In the genomic region with DNA sequence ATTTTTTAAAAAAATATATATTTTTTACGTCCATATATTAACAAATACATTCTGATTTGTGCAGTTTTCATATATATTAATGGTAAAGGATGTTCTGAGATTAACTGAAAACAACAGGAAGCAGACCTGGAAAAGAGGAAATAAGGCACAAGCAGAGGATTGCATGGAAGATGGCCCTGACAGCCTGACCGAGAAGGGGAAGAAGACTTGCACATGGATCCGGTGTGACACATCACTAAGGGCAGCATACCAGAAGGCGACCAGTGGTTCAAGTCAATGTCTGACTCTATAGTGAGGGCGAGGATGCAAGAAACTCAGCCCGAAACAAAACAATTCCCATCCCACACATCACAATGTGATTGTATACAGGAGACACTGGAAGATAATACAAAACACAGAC, we compare ENCODE assay signal across 24 mouse cellular contexts. TPM values are rescaled to one million over a fixed set of nuclear protein-coding genes. Genes with fewer than 3 reads are reported as not detected.
A peak's percentile ranks its signal among the peaks of the same experiment; 100 is the strongest.
DNase-seq lines count a peak whose midpoint lies in the region; ATAC-seq and TF ChIP-seq lines count a peak whose summit lies in the region.
"Had no signal": no experiment of that assay in that cellular context is flagged by ENCODE, and none has a peak within 500 bp of the region (broad histone marks: within the 10 kb centered on the region; RNA-seq: fewer than 3 reads in every experiment).

No protein-coding gene starts in this region.

- 0 out of 2 replicates have a peak, but pooled peaks cover 4% of the 10 kb centered on the region for H3K36me3 ChIP-seq in heart, postnatal 0 days (replicated peaks; ENCODE audit: control insufficient read depth, insufficient read depth, low read length)
- H3K36me3 ChIP-seq: embryonic facial prominence, embryonic 12.5 days; embryonic facial prominence, embryonic 15.5 days; heart, embryonic 15.5 days; hindbrain, embryonic 10.5 days; hindbrain, embryonic 13.5 days; intestine, embryonic 15.5 days had no signal

- no peaks in the 10 kb centered on the region for H3K27me3 ChIP-seq in heart, postnatal 0 days (ENCODE audit: control insufficient read depth, insufficient read depth, low read length)
- H3K27me3 ChIP-seq: embryonic facial prominence, embryonic 12.5 days; embryonic facial prominence, embryonic 15.5 days; heart, embryonic 12.5 days; heart, embryonic 15.5 days; hindbrain, embryonic 13.5 days; intestine, embryonic 15.5 days had no signal

- no peaks in the 10 kb centered on the region for H3K9me3 ChIP-seq in heart, postnatal 0 days (replicated peaks; ENCODE audit: control insufficient read depth, low read length)
- H3K9me3 ChIP-seq: embryonic facial prominence, embryonic 12.5 days; embryonic facial prominence, embryonic 15.5 days; heart, embryonic 12.5 days; heart, embryonic 15.5 days; hindbrain, embryonic 10.5 days; hindbrain, embryonic 13.5 days; intestine, embryonic 15.5 days had no signal

- no peak overlapping the region for H3K9ac ChIP-seq in heart, postnatal 0 days (replicated peaks; ENCODE audit: low read depth, low read length)
- H3K9ac ChIP-seq: embryonic facial prominence, embryonic 12.5 days; embryonic facial prominence, embryonic 15.5 days; forebrain, postnatal 0 days; heart, embryonic 12.5 days; heart, embryonic 15.5 days; hindbrain, embryonic 13.5 days; intestine, embryonic 15.5 days had no signal

- H3K27ac ChIP-seq in gastrocnemius, adult 2 months, result peak overlapping the region; percentile 84
- peak overlapping the region; percentile 85; the same call in 1 of the 2 replicates for H3K27ac ChIP-seq in heart, postnatal 0 days (ENCODE audit: low read depth)
- H3K27ac ChIP-seq: embryonic facial prominence, embryonic 12.5 days; embryonic facial prominence, embryonic 15.5 days; hindbrain, embryonic 10.5 days; hindbrain, embryonic 13.5 days; intestine, embryonic 15.5 days had no signal

- TF ChIP-seq CTCF in gastrocnemius, adult 2 months (IDR thresholded peaks at IDR 0.05), result no peak
- TF ChIP-seq CTCF in heart, postnatal 0 days (IDR thresholded peaks at IDR 0.05; ENCODE audit: low read depth), result no peak

- intact Hi-C loops in gastrocnemius, adult 2 months (cut with DNase I), result no loop called here
- intact Hi-C loops in gastrocnemius, postnatal 14 days (cut with DNase I; ENCODE audit: low total_unique reads), result no loop called here
- intact Hi-C loops in heart, postnatal 25 days (cut with DNase I), result no loop called here

- WGBS in heart, postnatal 0 days, result 66% methylated on average over 6 of the region's 6 CpGs

- peak overlapping the region; percentile 45 for H3K4me2 ChIP-seq in heart, postnatal 0 days (ENCODE audit: low read depth, low read length)
- H3K4me2 ChIP-seq: embryonic facial prominence, embryonic 12.5 days; embryonic facial prominence, embryonic 15.5 days; heart, embryonic 12.5 days; hindbrain, embryonic 13.5 days; intestine, embryonic 15.5 days had no signal

- TF ChIP-seq EP300 in heart, postnatal 0 days (IDR thresholded peaks at IDR 0.05; ENCODE audit: low read depth), result no peak

- ATAC-seq in heart, postnatal 0 days (ENCODE audit: insufficient read depth, low read depth), result no peak
- ATAC-seq in granulocyte monocyte progenitor cell, adult 5-6 weeks (replicated peaks; ENCODE audit: poor library complexity, severe bottlenecking), result peak; percentile 96
- ATAC-seq: activated CD4-positive, CD25-positive, alpha-beta regulatory T cell, adult 4 months; forebrain, embryonic 14.5 days; forebrain, postnatal 0 days; intestine, embryonic 15.5 days had no signal

- peak overlapping the region; percentile 67; the same call in 1 of the 2 replicates for H3K4me3 ChIP-seq in gastrocnemius, adult 2 months
- H3K4me3 ChIP-seq in heart, postnatal 0 days (ENCODE audit: low read depth, low read length), result no peak overlapping the region
- H3K4me3 ChIP-seq: embryonic facial prominence, embryonic 12.5 days; embryonic facial prominence, embryonic 15.5 days; heart, embryonic 12.5 days; heart, embryonic 15.5 days; hindbrain, embryonic 10.5 days; hindbrain, embryonic 13.5 days; intestine, embryonic 15.5 days had no signal

- H3K4me1 ChIP-seq in heart, postnatal 0 days (ENCODE audit: control insufficient read depth, insufficient read depth), result peaks cover 46% of the 10 kb centered on the region
- H3K4me1 ChIP-seq: embryonic facial prominence, embryonic 12.5 days had no signal

- DNase-seq in gastrocnemius, adult 2 months, result no peak
- DNase-seq in gastrocnemius, postnatal 14 days, result no peak
- no peak for DNase-seq in heart, postnatal 0 days (ENCODE audit: low spot score)
- no peak for DNase-seq in heart, postnatal 25 days (ENCODE audit: low spot score)
- DNase-seq in frontal cortex, postnatal 36 days (ENCODE audit: low spot score in 2 of 2), result no peak
- DNase-seq in spleen, adult 18-20 months, result no peak
- DNase-seq: adrenal gland, adult 8-10 months; adrenal gland, postnatal 25 days; cerebellum, adult 18-20 months; cerebellum, adult 9-10 months; cerebellum, postnatal 14 days; forebrain, postnatal 0 days; gastrocnemius, postnatal 10 days; heart, postnatal 14 days had no signal

RNA-seq across cellular contexts. Expression of a gene that starts 52.2 kb away (rescaled TPM):
- 100 to 1,000 TPM in 1 of 2 experiments, 10 to 100 TPM in 1; 93.6 to 119 TPM for total RNA-seq in gastrocnemius, adult 2 months (2021)
- 10 to 100 TPM; 73.8 to 75.7 TPM for total RNA-seq in gastrocnemius, postnatal 14 days (2021)
- total RNA-seq in heart, postnatal 0 days (2014; rRNA removed; ENCODE audit: low replicate concordance), result 27.4 and 52.3 TPM in 2 replicates
- 31.6 and 39.0 TPM in 2 replicates for polyA plus RNA-seq in heart, postnatal 0 days (2015; fragmentation: Nextera tagmentation; extraction: Ambion mirVana)
- 100 to 1,000 TPM; 122 to 129 TPM for total RNA-seq in heart, postnatal 25 days (2021)
- total RNA-seq in granulocyte monocyte progenitor cell, adult 5-6 weeks (2014; fragmentation: Nextera tagmentation), result 1.1 and 2.1 TPM in 2 replicates
- 0.69 and 1.1 TPM in 2 replicates for total RNA-seq in granulocyte monocyte progenitor cell, adult 5-6 weeks (2017)
